Comparison of ENCODE assay signal across 11 mouse cellular contexts in genomic region chr11:101936421-101936820, GRCm38 (mm10). TPM values are rescaled to one million over a fixed set of nuclear protein-coding genes. Genes with fewer than 3 reads are reported as not detected.
DNase-seq lines count a peak whose midpoint lies in the region; ATAC-seq and TF ChIP-seq lines count a peak whose summit lies in the region.
"Had no signal": no experiment of that assay in that cellular context is flagged by ENCODE, and none has a peak within 500 bp of the region (broad histone marks: within the 10 kb centered on the region; RNA-seq: fewer than 3 reads in every experiment).

No protein-coding gene starts in this region.

- no peak for ATAC-seq in liver, embryonic 12.5 days
- ATAC-seq in liver, postnatal 0 days: no peak
- no peak for ATAC-seq in embryonic facial prominence, embryonic 14.5 days (ENCODE audit: low read depth)
- no peak for ATAC-seq in midbrain, embryonic 15.5 days (replicated peaks)

- H3K27ac ChIP-seq in liver, embryonic 12.5 days: no peak overlapping the region
- H3K27ac ChIP-seq in liver, postnatal 0 days (ENCODE audit: low read depth): no peak overlapping the region
- H3K27ac ChIP-seq in embryonic facial prominence, embryonic 14.5 days (replicated peaks; ENCODE audit: low read depth, low read length): no peak overlapping the region
- no peak overlapping the region for H3K27ac ChIP-seq in midbrain, embryonic 15.5 days
- H3K27ac ChIP-seq: left cerebral cortex, adult 2 months had no signal

- peak overlapping the region; percentile 78 for H3K4me2 ChIP-seq in liver, embryonic 12.5 days
- no peak overlapping the region for H3K4me2 ChIP-seq in liver, postnatal 0 days (ENCODE audit: low read depth, low read length)
- H3K4me2 ChIP-seq in embryonic facial prominence, embryonic 14.5 days (ENCODE audit: low read depth, low read length): peak overlapping the region; percentile 86; the same call in 1 of the 2 replicates
- peak overlapping the region; percentile 81; the same call in 1 of the 2 replicates for H3K4me2 ChIP-seq in midbrain, embryonic 15.5 days

- no peak for TF ChIP-seq CTCF in liver, postnatal 0 days (IDR thresholded peaks at IDR 0.05; ENCODE audit: low read depth)

- peaks cover 60% of the 10 kb centered on the region for H3K27me3 ChIP-seq in liver, embryonic 12.5 days (replicated peaks)
- H3K27me3 ChIP-seq in liver, postnatal 0 days (ENCODE audit: insufficient read depth, low read length): peaks cover 31% of the 10 kb centered on the region
- peaks cover 14% of the 10 kb centered on the region; the same call in 1 of the 2 replicates for H3K27me3 ChIP-seq in embryonic facial prominence, embryonic 14.5 days (replicated peaks; ENCODE audit: control insufficient read depth, insufficient read depth, low read length)
- H3K27me3 ChIP-seq in midbrain, embryonic 15.5 days (replicated peaks): peaks cover 12% of the 10 kb centered on the region

- DNase-seq in embryo, embryonic 10 days (ENCODE audit: low spot score): peak; percentile 49
- no peak for DNase-seq in embryo, embryonic 9.5 days (ENCODE audit: extremely low spot score)
- no peak for DNase-seq in liver, postnatal 0 days
- no peak for DNase-seq in embryonic facial prominence, embryonic 14.5 days (ENCODE audit: low spot score)
- no peak for DNase-seq in cerebellum, adult 11 months
- DNase-seq in right cerebral cortex, postnatal 14 days: no peak

- no peak overlapping the region for H3K9ac ChIP-seq in liver, embryonic 12.5 days
- H3K9ac ChIP-seq in liver, postnatal 0 days (replicated peaks): no peak overlapping the region
- H3K9ac ChIP-seq in embryonic facial prominence, embryonic 14.5 days (ENCODE audit: low read depth, low read length): no peak overlapping the region
- H3K9ac ChIP-seq in midbrain, embryonic 15.5 days: no peak overlapping the region

- no peak for TF ChIP-seq EP300 in liver, postnatal 0 days (IDR thresholded peaks at IDR 0.05; ENCODE audit: low read depth)

- WGBS in liver, embryonic 12.5 days (ENCODE audit: insufficient replicate concordance): 26% methylated on average over 7 of the region's 7 CpGs
- WGBS in liver, postnatal 0 days (ENCODE audit: insufficient replicate concordance): 48% methylated on average over 7 of the region's 7 CpGs
- 44% methylated on average over 7 of the region's 7 CpGs for WGBS in embryonic facial prominence, embryonic 14.5 days
- 39% methylated on average over 7 of the region's 7 CpGs for WGBS in midbrain, embryonic 15.5 days

- H3K4me1 ChIP-seq in liver, embryonic 12.5 days: peaks cover 11% of the 10 kb centered on the region
- peaks cover 5% of the 10 kb centered on the region; the same call in 1 of the 2 replicates for H3K4me1 ChIP-seq in liver, postnatal 0 days (ENCODE audit: insufficient read depth)
- peaks cover 11% of the 10 kb centered on the region; the same call in 1 of the 2 replicates for H3K4me1 ChIP-seq in embryonic facial prominence, embryonic 14.5 days (ENCODE audit: control insufficient read depth, insufficient read depth, low read length)
- peaks cover 12% of the 10 kb centered on the region for H3K4me1 ChIP-seq in midbrain, embryonic 15.5 days

- H3K9me3 ChIP-seq in liver, embryonic 12.5 days (replicated peaks): no peaks in the 10 kb centered on the region
- H3K9me3 ChIP-seq in liver, postnatal 0 days (ENCODE audit: low read length): no peaks in the 10 kb centered on the region
- H3K9me3 ChIP-seq in embryonic facial prominence, embryonic 14.5 days (ENCODE audit: control insufficient read depth, low read length): no peaks in the 10 kb centered on the region
- H3K9me3 ChIP-seq in midbrain, embryonic 15.5 days: no peaks in the 10 kb centered on the region

- no peaks in the 10 kb centered on the region for H3K36me3 ChIP-seq in liver, embryonic 12.5 days
- H3K36me3 ChIP-seq in liver, postnatal 0 days (replicated peaks; ENCODE audit: insufficient read depth, low read length): no peaks in the 10 kb centered on the region
- no peaks in the 10 kb centered on the region for H3K36me3 ChIP-seq in embryonic facial prominence, embryonic 14.5 days (ENCODE audit: control insufficient read depth, insufficient read depth, low read length)
- H3K36me3 ChIP-seq in midbrain, embryonic 15.5 days (replicated peaks): no peaks in the 10 kb centered on the region

- peak overlapping the region; percentile 51 for H3K4me3 ChIP-seq in liver, embryonic 12.5 days
- no peak overlapping the region for H3K4me3 ChIP-seq in liver, postnatal 0 days (ENCODE audit: low read depth, low read length)
- H3K4me3 ChIP-seq in embryonic facial prominence, embryonic 14.5 days (ENCODE audit: low read depth, low read length): no peak overlapping the region; the same call in 1 of the 2 replicates
- H3K4me3 ChIP-seq in midbrain, embryonic 15.5 days: no peak overlapping the region

RNA-seq across cellular contexts. Expression of gene Sost, which starts 30.4 kb away (rescaled TPM):
- polyA plus RNA-seq in liver, embryonic 12.5 days (2016; fragmentation: Nextera tagmentation; extraction: Ambion mirVana): 0.10 TPM in 2 replicates
- not detected in 2 replicates for polyA plus RNA-seq in liver, postnatal 0 days (2015; fragmentation: Nextera tagmentation; extraction: Ambion mirVana)
- not detected in 2 replicates for polyA plus RNA-seq in embryonic facial prominence, embryonic 14.5 days (2014; fragmentation: Nextera tagmentation; extraction: Ambion mirVana)
- polyA plus RNA-seq in midbrain, embryonic 15.5 days (2015; fragmentation: Nextera tagmentation; extraction: Ambion mirVana): not detected in 2 replicates
- polyA plus RNA-seq: neural tube, embryonic 14.5 days had no signal

RNA-seq across cellular contexts. Expression of gene Meox1, which starts 42.2 kb away (rescaled TPM):
- 0.72 and 1.3 TPM in 2 replicates for polyA plus RNA-seq in liver, embryonic 12.5 days (2016; fragmentation: Nextera tagmentation; extraction: Ambion mirVana)
- 0.05 and 0.11 TPM in 2 replicates for polyA plus RNA-seq in liver, postnatal 0 days (2015; fragmentation: Nextera tagmentation; extraction: Ambion mirVana)
- polyA plus RNA-seq in embryonic facial prominence, embryonic 14.5 days (2014; fragmentation: Nextera tagmentation; extraction: Ambion mirVana): 12.7 and 16.7 TPM in 2 replicates
- 0.57 and 0.75 TPM in 2 replicates for polyA plus RNA-seq in midbrain, embryonic 15.5 days (2015; fragmentation: Nextera tagmentation; extraction: Ambion mirVana)

RNA-seq across cellular contexts. Expression of gene Cfap97d1, which starts 47.7 kb away (rescaled TPM):
- not detected in 2 replicates for polyA plus RNA-seq in liver, embryonic 12.5 days (2016; fragmentation: Nextera tagmentation; extraction: Ambion mirVana)
- polyA plus RNA-seq in liver, postnatal 0 days (2015; fragmentation: Nextera tagmentation; extraction: Ambion mirVana): 0.19 TPM in 1 of 2 replicates, not detected in the other
- polyA plus RNA-seq in embryonic facial prominence, embryonic 14.5 days (2014; fragmentation: Nextera tagmentation; extraction: Ambion mirVana): not detected in 2 replicates
- not detected in 2 replicates for polyA plus RNA-seq in midbrain, embryonic 15.5 days (2015; fragmentation: Nextera tagmentation; extraction: Ambion mirVana)
- polyA plus RNA-seq: lung, embryonic 16.5 days; neural tube, embryonic 14.5 days had no signal

RNA-seq across cellular contexts. Expression of gene Dusp3, which starts 50.4 kb away (rescaled TPM):
- polyA plus RNA-seq in liver, embryonic 12.5 days (2016; fragmentation: Nextera tagmentation; extraction: Ambion mirVana): 12.9 and 13.4 TPM in 2 replicates
- 18.4 and 22.7 TPM in 2 replicates for polyA plus RNA-seq in liver, postnatal 0 days (2015; fragmentation: Nextera tagmentation; extraction: Ambion mirVana)
- polyA plus RNA-seq in embryonic facial prominence, embryonic 14.5 days (2014; fragmentation: Nextera tagmentation; extraction: Ambion mirVana): 33.3 and 38.3 TPM in 2 replicates
- 21.7 and 22.2 TPM in 2 replicates for polyA plus RNA-seq in midbrain, embryonic 15.5 days (2015; fragmentation: Nextera tagmentation; extraction: Ambion mirVana)
